Mouse (Mus musculus) gastrocnemius, postnatal 14 days (tissue): ENCODE measurements around the gene Klhl31. TPM values are rescaled to one million over a fixed set of nuclear protein-coding genes. Genes with fewer than 3 reads are reported as not detected.

ENCODE experiments used
- DNase-seq: peaks from one replicate; pipeline ENCODE4 v3.0.0; 2021; ENCODE audit warnings: mixed read lengths
- intact Hi-C: fragments of 180-260 bp; cut with DNase I; formaldehyde crosslinking; loops from one replicate; pipeline ENCODE4 v1.15.1; 2025; ENCODE audit warnings: low total_unique reads
- total RNA-seq, 2 experiments: library from RNA; stranded (reverse); gene quantifications; 2 replicates each; pipeline ENCODE4 v1.2.3; 2021

Klhl31 gene
- total RNA-seq, 2 experiments from 2014 or later, result 489 to 543 TPM

GRCm38 (mm10) chr9:77620482-77620881, 15.8 kb upstream of the Klhl31 start:
- intact Hi-C loops, result no loop called here
- no peak for DNase-seq

GRCm38 (mm10) chr9:77622874-77623273, 13.4 kb upstream of the Klhl31 start:
- intact Hi-C loops, result no loop called here
- DNase-seq, result no peak

GRCm38 (mm10) chr9:77623318-77624050, 12.8 kb upstream of the Klhl31 start:
- intact Hi-C loops, result no loop called here
- no peak for DNase-seq

GRCm38 (mm10) chr9:77624171-77624570, 12.1 kb upstream of the Klhl31 start:
- DNase-seq, result no peak
- intact Hi-C loops, result no loop called here

- intact Hi-C loops, result no loop called here
- DNase-seq, result peak; percentile 39
Observed at GRCm38 (mm10) chr9:77628676-77629075, 7.6 kb upstream of the Klhl31 start.

GRCm38 (mm10) chr9:77629708-77630107, 6.6 kb upstream of the Klhl31 start:
- no peak for DNase-seq
- intact Hi-C loops, result no loop called here

GRCm38 (mm10) chr9:77630764-77631163, 5.5 kb upstream of the Klhl31 start:
- intact Hi-C loops, result no loop called here
- no peak for DNase-seq

GRCm38 (mm10) chr9:77632432-77632831, 3.9 kb upstream of the Klhl31 start:
- DNase-seq, result no peak
- intact Hi-C loops, result no loop called here

- DNase-seq, result no peak
- intact Hi-C loops, result no loop called here
Observed at GRCm38 (mm10) chr9:77636003-77636402, 297 bp upstream of the Klhl31 start.

GRCm38 (mm10) chr9:77637357-77637756, 1.1 kb downstream of the Klhl31 start:
- intact Hi-C loops, result no loop called here
- peak; percentile 74 for DNase-seq

GRCm38 (mm10) chr9:77645176-77645575, 8.9 kb downstream of the Klhl31 start:
- no peak for DNase-seq
- intact Hi-C loops, result no loop called here

- intact Hi-C loops, result no loop called here
- no peak for DNase-seq
Observed at GRCm38 (mm10) chr9:77651847-77652246, 15.5 kb downstream of the Klhl31 start.

GRCm38 (mm10) chr9:77653907-77654306, 17.6 kb downstream of the Klhl31 start:
- intact Hi-C loops, result no loop called here
- DNase-seq, result no peak

GRCm38 (mm10) chr9:77655181-77655934, 19.1 kb downstream of the Klhl31 start:
- DNase-seq, result peak; percentile 34

GRCm38 (mm10) chr9:77655935-77656288, 19.6 kb downstream of the Klhl31 start:
- DNase-seq, result peak; percentile 40
- intact Hi-C loops, result no loop called here

More at GRCm38 (mm10) chr9:77655181-77655934, 19.1 kb downstream of the Klhl31 start:
- intact Hi-C loops, result no loop called here

- DNase-seq, result no peak
- intact Hi-C loops, result loop anchor here (10.0 kb wide), 1 partner anchor 122 kb away; no protein-coding TSS in a partner anchor
Observed at GRCm38 (mm10) chr9:77662917-77663316, 26.6 kb downstream of the Klhl31 start.

GRCm38 (mm10) chr9:77670095-77670494, 33.8 kb downstream of the Klhl31 start:
- no peak for DNase-seq
- intact Hi-C loops, result no loop called here

- intact Hi-C loops, result no loop called here
- no peak for DNase-seq
Observed at GRCm38 (mm10) chr9:77671004-77671403, 34.7 kb downstream of the Klhl31 start.

- DNase-seq, result no peak
- intact Hi-C loops, result no loop called here
Observed at GRCm38 (mm10) chr9:77673218-77673617, 36.9 kb downstream of the Klhl31 start.

GRCm38 (mm10) chr9:77673986-77674385, 37.7 kb downstream of the Klhl31 start:
- intact Hi-C loops, result no loop called here
- DNase-seq, result no peak

- DNase-seq, result no peak
- intact Hi-C loops, result no loop called here
Observed at GRCm38 (mm10) chr9:77684938-77685337, 48.6 kb downstream of the Klhl31 start.
